Mouse (Mus musculus) layer of hippocampus, adult 9-10 months (tissue): Measurements from ENCODE around the gene Zbtb39.

Experiments
- DNase-seq: peaks from one replicate; pipeline ENCODE4 v3.0.0; 2022; ENCODE audit warnings: low spot score

The Zbtb39 gene

DNA sequence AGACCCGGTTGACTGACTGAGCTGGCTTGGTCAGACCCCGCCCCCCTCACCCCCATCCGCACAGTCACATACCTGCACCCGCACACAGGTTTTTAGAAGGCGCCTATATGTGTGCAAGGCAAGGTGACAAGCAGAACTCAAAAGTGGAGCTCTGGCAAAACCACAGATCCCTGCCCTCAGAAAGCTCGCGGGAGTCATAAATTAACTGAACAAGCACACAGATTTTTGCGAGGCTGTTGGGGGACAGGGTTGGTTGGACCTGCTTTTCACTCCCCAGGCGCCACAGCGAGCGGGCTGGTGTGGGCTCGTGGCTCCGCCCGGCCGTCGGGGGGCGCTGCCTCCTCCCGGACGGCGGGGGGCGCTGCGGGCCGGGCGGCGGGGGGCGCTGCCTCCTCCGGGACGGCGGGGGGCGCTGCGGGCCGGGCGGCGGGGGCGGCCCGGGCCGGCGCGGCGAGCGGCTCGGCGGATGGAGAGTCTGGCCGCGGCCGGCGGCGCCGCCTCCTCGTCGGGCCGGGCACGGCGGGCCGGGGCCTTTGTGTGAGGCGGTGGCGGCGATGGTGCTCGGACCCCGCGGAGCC, at the start of gene Zbtb39:
Zbtb39 (plus strand) TSS at position 456 of the 578 bp plus-strand sequence.
- DNase-seq, result no peak

DNA sequence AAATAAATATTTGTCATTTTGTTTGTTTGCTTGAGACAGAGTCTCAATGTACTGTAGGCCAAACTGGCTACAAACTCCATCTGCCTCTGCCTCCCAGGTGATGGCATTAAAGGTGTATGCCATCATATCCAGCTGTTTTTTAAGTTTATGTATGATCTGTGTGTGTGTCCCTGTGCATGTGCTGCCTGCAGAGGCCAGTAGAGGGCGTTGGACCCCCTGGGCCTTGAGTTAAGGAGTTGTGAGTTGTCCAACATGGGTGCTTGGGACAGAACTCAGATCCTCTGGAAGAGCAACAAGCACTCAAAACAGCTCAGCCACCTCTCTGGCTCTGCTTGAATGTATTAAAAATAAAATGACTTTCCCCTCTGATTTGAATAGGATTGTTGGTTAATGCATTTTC, 48.3 kb upstream of the Zbtb39 start:
- DNase-seq, result no peak

DNA sequence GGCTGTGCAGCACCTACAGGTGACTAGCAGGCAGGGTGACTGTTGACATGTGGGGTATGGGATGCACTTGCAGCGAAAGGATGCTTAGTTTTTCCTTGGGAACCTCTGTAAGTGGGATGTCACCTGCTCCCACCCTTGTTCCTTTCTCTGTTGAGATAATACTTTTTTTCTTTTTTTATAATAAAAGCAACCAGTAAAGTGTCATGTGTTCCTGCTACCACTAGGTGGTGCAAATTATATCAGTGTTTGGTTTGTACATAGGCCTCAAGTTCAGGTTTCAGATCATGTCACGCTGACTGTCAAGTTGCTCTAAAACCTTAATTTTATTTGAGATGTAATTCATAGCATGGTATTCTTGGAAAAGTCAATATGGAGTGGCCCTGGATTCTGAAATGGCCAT, 44.7 kb upstream of the Zbtb39 start:
- DNase-seq, result no peak

DNA sequence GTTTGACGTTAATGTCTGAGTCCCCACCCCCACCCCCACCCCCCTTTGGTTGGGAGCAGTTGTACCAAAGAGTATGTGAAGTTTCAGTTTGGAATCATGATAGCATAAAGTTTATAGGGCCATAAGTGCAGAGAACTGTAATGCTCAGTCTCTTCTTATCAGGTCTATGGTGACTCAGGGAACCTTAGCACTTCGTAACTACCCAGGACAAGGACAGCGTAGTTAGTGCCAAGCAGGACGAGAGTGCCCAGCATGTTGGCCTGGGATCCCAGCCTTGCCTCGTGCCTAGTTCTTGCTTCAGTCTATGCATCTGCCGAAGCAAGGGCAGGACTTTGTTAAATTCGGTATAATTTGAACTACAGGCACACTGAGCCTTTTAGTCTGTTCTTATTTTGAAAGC, 43.6 kb upstream of the Zbtb39 start:
- no peak for DNase-seq

DNA sequence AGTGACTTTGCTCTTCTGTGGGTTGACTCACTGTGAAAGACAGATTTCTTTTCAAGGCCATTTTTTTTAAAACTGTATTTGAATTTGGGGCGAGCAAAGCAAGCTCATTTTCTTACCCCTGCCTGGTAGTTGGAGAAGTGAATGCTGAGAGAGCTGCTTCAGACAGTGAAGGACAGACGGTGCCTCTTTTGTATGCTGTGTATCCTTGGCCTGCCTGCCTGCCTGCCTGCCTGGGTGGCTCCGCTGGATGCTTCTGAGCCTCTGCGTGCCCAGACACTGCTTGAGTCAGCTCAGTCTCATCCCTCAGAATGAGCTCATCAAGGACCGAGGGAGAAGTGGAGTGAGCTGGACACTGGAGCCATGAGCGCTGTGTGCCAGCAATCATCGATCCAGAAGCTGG, 40.4 kb upstream of the Zbtb39 start:
- DNase-seq, result no peak

DNA sequence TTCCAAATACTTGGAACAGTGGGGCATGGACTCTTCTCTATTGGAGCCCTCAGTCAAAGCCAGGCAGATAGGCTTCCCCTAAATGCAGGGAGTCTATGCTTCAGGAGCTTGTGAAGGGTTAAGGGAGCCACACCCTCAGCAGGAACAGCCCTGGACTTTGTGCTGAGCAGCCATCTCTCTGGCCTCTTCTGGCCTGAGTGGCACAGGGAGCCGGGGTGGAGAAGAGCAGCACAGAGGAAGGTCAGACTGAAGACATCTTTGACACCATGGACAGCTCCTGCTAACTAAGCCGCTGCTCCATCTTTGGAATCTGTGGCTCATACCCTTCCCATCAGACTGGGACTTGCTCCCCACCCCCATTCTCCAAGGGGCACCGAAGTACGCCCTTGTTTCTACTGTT, 36.0 kb upstream of the Zbtb39 start:
- no peak for DNase-seq

DNA sequence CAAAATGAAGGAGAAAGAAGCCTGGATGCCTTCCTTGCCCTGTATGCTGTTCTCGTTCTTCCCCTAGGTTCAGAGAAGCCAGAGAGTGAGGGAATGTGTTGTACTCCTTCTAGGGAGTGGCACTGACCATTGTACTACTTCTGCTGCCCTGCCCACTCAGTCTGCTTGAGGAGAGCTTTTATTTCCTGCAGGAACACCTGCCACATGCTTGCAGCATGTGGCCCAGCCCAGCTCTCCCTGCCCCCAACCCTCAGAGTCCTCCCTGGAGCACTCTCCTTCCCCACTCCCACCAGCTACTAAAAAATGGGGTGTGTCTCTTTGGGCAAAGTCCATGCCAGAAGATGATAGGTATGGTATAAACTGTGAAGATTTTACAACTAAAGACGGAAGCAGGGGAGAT, 35.0 kb upstream of the Zbtb39 start:
- no peak for DNase-seq

DNA sequence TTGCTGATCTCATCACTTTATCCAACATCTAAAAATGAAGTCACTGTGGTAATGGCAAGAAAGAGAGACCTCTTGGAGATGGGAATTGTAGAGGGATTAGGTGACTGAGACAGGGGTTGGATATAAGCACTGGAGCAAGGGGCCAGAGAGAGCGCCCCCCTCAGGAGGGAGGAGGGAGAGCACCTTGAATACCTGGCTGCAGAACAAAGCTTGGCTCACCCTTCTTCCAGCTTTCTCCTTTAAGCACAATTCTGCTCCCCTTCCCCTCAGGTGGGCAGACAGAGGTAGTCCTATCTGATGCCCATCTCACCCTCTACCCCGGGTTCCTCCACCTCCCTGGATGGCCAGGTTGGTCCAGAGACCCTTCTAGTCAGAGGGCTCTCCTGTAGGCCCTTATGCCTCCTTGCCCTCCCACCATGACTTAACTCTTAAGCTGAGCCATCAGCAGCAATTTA, 34.5 kb upstream of the Zbtb39 start, which contains the start of gene Myo1a:
Myo1a (plus strand) TSS at position 405 of the 455 bp plus-strand sequence.
- DNase-seq, result no peak

DNA sequence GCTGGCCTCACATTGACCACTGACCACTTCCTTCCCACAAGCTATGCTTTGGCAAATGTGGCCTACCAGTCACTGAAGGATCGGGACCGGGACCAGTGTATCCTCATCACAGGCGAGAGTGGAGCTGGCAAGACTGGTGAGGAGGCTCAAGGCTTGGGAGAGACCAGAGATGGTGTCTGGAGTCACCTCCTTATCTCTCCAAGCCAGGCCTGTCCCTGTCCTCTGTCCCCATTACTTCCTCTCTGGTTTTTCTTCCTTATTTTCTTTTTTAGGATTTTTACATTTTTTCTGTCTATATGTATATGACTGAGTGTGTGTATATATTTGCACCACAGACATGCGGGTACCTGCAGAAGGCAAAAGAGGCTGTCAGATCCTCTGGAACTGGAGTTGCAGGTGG, 33.6 kb upstream of the Zbtb39 start:
- DNase-seq, result no peak

DNA sequence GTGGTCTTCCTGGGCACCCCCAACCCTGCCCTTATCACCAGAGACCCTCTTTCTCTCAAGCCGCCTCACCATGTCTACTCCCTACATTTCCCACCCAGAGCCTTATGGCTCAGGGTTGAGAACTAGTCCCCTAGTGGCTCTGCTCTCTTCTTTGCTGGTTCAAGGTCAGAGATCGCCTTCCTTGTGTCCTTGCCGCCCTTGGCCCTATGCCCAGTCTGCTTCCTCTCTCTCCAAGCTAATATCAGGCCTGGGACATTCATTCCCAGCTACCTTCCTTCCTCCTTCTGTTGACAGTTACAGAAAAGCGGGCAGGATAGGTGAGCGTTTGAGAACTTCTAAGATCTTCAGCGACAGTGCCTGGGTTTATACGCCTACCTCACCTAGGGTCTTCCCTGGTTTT, 31.6 kb upstream of the Zbtb39 start:
- DNase-seq, result no peak

DNA sequence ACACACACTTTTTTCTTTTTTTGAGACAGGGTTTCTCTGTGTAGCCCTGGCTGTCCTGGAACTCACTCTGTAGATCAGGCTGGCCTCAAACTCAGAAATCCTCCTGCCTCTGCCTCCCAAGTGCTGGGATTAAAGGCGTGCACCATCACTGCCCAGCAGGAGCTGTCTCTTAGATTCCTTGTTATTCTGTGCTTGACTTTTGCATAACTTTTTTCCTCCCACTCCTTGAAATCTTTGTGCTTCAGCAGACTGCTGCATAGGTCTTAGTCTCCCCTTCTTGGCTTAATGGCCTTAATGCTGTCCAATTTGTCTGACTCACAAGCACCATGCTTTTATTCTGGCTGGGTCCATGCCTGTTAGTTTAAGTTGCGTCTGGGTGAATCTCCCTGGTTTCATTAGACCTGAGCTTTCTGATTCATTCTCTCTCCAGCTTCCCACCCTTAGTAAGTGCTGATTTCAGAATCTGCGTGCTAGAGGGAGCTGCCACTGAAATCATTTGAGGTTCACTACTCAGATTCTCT, 30.4 kb upstream of the Zbtb39 start:
- DNase-seq, result no peak

DNA sequence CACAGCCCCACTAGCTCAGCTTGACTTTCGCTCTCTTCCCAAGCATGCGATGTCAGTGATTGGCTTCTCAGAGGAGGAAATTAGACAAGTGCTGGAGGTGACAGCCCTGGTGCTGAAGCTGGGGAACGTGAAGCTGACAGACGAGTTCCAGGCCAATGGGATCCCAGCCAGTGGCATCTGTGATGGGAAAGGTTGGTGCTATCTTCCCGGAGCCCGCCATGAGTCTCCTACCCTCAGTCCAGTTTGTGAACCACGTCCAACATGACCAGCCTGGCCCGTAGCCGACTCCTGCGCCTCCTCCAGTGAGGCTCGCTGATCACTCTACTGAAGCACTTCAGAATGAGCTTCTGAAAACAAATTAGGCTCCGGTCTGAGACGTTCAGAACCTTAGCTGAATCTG, 29.0 kb upstream of the Zbtb39 start:
- DNase-seq, result no peak

DNA sequence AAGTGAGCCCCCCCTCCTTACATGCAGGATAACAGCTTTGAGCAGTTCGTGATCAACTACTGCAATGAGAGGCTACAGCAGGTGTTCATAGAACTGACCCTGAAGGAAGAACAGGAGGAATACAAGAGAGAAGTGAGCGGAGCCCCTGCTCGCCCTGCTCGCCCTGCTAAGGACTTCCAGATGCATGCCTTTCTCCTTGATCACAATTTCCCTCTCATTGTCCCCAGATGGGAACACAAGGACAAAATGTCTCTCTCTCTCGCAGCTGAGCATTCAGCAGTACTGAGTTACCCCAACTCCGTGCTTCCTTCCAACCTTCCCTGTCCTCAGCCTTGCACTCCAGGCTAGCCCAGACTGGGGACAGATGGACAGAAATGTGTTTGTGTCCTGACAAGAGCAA, 26.6 kb upstream of the Zbtb39 start:
- DNase-seq, result no peak

DNA sequence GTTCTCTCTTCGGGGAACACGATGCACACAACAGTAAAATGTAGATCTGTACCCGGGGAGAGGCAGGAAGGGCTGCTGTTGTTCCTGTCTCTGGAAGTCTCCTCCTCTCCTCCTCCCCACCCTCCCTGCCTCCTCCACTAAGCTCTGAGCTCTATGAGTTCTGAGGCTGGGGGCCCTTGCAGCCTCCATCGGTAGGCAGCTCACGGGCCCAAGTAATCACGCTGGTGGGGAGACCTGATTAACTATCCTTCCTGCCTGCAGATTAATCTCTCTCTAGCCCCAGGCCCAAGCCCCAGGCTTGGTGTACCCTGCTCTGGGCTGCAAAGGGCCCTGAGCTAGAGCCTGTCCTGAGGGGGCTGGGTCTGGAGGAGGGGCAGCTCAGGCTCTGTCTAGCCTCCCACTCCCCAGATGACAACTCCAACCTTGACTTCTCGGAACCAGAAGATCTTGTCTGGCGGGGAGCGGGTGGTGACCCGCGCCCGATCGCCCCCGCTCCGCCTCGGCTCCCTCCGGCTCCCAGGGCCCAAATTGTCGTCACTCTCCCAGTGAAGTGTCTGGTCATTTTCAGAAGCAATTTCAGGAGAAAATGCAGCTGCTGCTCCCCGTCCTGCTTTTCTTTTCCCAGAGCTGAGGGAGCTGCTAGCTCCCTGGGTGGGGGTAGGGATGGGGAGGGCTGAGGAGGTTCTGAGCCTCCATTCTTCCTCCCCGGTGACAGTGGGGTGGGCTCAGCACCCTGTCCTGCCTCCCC, 17.5 kb upstream of the Zbtb39 start:
- DNase-seq, result no peak

DNA sequence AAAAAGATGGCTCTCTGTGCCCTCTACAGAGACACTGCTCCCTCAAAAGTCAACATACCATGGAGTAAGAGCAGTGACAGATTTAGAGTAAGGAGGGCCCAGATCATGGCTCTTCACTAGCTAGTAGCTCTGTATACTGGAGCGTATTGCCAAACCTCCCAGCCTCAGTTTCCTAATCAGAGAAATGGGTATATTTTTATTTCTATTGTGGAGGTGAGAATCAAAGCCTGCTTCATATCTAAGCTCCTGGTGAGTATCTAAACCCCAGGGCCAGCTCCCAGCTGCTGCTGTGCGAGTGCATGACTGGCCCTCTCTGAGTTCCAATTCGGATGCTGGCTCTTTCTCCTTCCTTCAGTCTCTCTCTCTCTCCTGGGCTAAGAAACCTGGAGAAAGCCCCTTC, 15.2 kb upstream of the Zbtb39 start, which contains the start of gene Tac2:
Tac2 (plus strand) TSS at position 301 of the 400 bp plus-strand sequence.
- no peak for DNase-seq

DNA sequence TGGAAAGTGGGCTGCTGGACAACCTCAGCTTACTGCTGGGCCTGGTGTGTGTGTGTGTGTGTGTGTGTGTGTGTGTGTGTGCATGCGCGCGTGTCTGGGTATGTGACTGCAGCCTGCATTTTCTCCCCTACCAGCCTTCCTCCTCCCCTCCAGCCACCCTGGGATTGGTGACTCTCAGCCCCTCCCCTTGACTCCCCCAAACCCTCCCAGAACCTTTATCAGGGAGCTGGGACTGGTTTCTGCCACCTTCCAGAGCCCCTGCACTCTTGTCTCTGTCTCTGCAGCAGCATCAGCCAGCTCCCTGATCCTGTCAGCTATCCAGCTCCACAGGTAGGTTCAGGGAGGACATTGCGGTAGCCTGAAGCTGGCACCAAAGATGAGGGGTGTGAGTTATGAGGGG, 14.2 kb upstream of the Zbtb39 start:
- no peak for DNase-seq

DNA sequence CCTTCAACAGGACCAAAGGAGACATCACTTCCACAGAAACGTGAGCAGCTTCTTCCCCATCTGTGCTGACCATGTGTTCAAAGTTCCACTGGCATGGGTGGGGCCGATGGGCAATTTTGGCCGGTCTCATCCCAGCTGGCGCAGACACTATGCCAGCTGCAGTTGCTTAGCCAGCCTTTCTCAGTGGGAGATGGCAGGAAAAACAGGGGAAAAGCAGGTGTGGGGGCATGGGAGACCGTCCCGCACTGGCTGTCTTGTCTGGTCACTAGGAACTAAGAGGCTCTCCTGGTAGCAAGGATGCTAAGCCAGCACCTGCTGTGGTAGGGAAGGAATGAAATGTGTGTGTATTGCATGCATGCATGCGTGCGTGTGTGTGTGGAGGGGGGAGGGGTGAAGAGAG, 10.9 kb upstream of the Zbtb39 start:
- DNase-seq, result no peak

DNA sequence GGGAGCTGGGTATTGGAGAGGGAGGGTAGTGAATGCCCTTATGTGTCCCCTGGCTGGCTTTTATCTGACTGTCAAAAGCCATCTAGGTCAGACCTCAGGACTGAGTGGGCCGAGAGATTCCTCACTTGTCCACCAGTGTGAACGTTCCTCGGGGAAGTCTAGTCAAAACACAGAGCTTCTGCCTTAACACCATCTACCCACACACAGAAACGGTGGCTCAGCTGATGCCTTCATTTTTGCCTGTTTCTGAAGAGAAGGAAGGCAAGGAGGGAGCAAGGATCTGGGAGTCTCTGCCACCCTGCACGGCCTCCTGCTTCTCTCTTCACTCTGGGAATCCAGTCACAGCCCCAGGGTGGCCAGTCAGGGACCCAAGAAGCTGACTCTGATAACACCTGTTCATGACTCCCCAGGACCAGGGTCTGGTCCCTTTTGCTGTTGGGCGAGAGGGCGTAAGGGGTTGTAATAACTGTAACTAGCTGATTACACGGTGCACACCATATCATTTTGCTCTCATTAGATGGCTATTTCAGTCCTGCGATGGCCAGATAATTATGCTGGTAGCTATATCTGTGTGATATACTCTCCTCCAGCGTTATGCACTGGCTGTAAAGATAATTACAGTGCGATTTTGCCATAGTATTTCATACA, 8.9 kb upstream of the Zbtb39 start:
- no peak for DNase-seq

DNA sequence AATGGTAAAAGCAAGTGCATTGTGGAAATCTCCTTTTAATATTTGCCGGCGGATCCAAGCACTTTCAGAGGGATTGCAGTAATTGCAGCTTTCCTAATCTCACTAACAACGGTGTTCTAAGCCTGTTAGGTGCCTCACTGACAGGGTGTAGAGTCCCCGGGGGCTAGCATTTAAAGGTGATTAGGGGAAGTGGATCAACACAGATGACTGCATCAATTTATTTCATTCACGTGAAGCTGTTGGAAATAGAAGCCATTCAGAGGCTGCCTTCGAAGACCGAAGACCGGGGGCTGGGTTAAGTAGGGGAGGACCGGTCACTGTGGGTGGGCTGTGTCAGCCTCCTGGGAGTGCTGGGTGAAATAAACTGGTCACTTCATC, 8.4 kb upstream of the Zbtb39 start:
- DNase-seq, result no peak

DNA sequence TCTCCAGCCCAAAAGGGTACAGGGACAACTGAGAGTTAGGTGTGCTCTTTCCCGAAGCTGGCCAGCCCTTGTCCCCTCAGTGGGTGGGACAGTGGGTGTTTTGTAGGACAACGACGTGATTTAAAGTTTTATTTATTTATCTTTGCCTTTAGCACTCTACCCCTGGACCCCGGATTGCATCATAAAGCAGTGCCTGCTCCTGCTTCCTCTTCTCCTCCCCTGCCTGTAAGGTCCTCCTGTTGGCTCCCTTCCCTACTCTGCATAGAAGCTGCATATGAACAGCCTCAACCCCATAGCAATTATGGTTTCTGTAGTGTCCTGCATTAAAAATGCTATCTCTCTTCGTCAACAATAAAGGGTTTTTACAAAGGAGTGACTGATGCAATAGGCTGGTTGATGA, 7.9 kb upstream of the Zbtb39 start:
- DNase-seq, result no peak

DNA sequence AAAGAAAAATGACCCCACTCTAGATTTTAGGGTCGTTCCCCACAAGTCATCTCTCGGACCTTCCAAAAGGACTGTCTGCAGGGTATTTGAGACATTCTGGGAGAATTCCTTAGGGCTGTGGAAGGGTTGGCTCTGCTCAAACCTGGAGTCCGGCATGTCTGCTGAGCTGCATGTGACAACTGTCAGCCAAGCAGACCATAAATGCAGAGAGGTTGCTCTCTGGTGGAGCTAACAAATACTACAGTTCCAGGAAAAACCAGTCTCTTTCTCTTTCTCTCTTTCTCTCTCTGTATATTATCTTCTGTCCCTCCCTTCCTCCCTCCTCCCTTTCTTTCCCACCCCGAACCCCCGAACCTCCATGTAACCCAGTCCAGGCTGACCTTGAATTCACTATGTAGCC, 4.9 kb upstream of the Zbtb39 start:
- no peak for DNase-seq

DNA sequence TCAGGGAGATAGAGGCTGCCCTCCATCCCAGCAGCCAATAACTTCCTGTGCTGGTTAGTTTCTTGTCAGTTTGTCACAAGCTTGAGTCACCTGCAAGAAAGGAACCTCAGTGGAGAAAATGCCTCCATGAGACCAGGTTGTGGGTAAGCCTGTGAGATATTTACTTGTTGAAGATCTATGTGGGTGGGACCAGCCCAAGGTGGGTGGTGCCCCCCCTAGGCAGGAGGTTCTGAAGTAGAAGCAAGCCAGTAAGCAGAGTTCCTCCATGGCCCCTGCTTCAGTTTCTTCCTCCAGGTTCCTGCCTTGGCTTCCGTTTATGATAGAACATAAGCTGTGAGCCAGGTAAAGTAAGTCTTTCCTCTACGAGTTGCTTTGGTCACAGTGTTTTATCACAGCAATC, 3.1 kb upstream of the Zbtb39 start:
- no peak for DNase-seq

DNA sequence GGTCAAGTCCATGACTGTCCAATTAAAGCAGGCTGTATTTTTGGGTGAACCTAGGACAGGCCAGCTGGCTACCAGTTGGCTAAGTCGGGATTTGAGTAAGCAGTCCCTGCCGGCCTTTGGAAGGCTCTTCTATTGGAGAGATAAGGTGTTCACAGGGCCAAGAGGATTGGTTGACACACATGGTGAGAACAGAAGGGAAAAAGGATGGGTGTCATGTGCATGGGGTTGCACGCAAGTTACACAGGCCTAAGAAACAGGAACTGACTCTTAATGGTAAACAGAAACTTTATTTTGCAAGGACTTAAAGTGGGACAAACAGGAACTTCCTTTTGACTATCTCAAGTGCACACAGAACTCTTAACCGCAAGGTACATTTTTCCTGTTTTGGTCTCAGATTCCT, 2.4 kb upstream of the Zbtb39 start:
- no peak for DNase-seq
